Mouse (Mus musculus) liver (tissue): ENCODE results near the gene Aco2.

Experiments
- DNase-seq: peaks from one replicate; pipeline ENCODE4 v3.0.0-alpha.2; 2020; ENCODE audit warnings: mixed read lengths

The Aco2 gene

DNA sequence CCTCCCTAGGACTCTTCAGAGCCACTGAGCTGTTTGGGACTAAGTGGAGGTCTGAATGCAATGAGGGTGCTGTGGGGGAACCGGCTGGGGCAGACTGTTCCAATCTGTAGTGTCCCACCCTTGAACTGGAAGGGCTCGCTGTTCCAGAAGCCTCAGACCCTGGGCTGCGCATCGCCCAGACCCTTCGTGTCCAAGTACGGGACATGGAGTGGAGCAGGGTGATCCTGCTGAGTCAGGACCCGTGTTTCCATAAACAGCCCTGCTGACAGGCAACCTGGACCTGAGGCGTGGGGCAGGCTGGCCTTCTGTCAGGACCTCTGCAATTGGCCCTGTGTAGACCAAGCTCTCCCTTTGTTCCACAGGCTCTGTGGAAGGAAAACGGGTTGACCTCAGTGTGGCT is 25.4 kb upstream of the Aco2 start:
- no peak for DNase-seq

DNA sequence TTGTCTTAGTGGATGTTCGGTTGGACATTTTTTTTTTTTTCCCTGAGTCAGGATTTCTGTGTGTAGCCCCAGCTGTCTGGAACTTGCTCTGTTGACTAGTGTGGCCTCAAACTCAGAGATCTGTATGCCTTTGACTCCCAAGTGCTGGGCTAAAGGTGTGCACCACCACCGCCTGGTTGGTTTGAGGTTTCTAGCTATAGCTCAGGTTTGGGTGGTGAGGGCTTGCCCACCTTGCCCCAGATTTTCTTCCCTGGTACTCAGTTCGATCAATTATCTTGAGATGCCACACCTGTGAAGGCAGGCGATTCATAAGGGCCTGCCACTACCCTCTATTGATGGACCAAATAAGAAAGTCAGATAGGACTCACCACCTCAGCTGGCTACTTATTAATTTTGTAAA is 24.9 kb upstream of the Aco2 start:
- no peak for DNase-seq

DNA sequence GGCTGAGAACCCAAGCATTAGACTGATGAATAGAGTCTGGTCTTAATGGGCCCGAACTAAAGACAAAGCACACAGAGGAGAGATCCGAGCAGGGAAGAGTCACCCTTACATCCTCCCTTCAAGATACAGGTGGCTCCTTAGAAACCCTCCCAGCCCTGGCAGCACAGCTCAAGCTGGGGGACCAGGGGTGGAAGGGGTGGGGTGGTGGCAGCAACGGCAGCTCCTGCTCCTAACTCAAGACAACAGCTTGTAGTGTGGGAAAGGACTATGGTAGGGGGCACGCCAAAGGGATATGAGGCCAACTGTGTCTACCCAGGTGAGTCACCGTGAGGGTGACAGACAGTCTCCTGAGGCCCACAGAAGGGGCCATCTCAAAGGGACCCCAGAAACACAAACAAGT is 24.2 kb upstream of the Aco2 start:
- DNase-seq: no peak

DNA sequence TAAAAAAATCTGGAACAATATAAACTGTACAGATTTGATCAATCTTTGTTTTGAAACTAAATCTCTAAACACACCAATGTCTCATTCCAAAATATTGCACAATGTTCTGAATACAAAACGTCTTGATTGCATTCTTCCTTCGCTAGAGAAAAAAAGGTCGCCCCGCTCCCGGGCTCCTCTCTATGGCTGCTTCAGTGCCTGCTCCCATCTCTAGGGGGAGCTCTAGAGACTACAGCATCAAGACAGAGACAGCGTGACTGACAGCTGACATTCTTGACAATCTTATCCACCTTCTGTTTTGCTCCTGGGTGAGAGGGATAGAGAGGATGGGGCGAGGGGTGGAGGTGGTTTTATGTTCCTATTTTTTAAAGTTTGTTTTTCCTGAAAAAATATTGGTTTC is 23.8 kb upstream of the Aco2 start:
- DNase-seq: peak; percentile 76

DNA sequence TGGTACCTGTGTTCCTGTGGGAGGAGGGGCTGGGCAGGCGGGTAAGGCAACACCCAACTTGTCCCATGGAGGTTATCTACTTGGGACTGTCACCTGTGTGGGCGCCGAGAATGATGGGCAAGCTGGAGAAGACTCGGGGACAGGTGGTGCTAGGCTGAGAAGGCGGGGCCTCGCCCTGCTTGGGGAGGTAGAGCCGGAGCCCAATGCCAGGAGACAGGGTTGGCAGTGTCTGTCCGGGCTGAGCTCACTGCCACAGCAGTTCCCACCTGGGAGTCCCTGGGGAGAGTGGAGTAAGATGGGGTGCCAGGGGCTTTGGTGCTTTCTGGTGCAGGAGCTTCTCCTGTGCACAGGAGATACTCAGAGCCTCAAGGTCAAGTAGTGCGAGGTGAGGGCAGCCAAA is 23.0 kb upstream of the Aco2 start:
- DNase-seq: no peak

DNA sequence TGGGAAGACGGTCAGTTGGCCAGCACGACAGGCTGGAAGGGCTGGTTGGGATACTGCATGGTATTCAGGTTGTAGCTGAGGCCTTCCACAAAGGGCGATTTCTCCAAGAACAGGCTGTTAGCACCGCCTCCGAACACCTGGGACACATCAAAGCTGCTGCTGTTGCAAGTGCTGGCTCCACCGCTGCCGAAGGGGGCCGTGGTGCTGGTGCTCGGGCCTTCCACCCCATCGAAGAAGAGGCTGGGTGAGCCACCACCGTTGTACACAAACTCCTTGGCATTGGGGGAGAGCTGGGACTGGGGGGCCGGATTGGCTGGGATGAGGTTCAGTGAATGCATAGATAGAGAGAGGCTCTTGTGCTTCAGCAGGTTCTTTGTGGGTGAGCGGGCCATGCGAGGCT is 21.4 kb upstream of the Aco2 start:
- DNase-seq: no peak

DNA sequence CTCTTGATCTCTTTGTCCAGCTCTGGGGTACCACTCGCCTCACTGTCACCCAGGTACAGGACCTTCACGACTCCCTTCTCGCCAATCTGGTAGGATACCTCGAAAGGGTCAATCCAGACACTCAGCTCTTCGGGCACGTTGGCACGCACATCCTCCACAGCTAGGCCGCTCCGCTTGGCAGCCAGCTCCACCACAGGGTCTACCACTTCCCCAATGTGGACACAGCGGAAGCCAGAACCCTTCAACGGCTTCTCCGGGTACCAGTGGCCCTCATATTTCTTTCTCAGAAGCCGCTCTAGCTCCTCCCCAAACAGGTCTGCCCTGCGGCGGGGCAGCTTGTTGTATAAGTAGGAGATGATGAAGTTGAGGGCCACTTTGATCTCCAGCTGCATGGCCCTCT is 20.7 kb upstream of the Aco2 start:
- DNase-seq: no peak

DNA sequence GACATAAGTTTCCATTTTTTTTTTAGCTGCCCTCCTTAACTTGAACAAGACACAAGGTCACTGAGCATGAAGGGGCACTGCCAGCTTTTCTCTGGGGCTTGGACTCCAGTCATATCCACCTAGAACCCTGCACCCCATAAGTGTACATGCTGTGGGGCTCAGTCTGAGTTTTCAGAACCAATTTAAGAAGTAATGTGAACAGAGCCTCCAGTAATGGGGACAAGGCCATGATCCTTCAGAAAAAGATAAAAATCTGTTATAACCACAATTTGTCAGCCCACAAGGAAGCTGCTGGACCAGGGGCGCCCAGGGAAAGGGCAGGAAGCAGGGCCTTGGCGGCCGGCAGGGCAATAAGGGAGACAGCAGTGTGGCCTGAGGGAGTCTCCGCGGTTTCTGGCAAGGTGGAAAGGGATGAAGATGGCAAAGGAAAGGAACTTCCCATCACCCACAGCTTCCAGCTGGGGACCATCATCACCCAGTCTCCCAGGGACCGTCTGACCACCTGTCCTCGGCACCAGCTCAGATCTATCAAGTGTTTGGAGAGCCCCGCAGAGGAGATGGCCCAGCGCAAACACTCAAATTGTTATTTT is 19.6 kb upstream of the Aco2 start:
- DNase-seq: no peak

DNA sequence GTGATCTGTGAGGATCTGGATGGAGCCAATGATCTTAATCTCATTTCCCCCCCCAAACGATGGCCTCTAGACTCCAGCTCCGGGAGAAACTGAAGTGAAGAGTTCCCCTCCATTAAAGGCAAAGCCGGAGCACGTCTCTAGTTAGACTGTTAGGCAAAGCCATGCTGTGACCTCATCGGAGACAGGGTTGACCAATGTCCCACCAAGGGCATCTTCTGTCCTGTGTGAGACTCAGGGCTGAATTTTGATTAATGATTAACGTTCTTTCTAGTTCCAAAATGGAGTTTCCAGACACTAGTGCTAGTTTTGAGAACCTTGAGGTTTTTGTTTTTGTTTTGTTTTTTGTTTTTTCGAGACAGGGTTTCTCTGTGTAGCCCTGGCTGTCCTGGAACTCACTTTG is 19.0 kb upstream of the Aco2 start:
- DNase-seq: no peak

DNA sequence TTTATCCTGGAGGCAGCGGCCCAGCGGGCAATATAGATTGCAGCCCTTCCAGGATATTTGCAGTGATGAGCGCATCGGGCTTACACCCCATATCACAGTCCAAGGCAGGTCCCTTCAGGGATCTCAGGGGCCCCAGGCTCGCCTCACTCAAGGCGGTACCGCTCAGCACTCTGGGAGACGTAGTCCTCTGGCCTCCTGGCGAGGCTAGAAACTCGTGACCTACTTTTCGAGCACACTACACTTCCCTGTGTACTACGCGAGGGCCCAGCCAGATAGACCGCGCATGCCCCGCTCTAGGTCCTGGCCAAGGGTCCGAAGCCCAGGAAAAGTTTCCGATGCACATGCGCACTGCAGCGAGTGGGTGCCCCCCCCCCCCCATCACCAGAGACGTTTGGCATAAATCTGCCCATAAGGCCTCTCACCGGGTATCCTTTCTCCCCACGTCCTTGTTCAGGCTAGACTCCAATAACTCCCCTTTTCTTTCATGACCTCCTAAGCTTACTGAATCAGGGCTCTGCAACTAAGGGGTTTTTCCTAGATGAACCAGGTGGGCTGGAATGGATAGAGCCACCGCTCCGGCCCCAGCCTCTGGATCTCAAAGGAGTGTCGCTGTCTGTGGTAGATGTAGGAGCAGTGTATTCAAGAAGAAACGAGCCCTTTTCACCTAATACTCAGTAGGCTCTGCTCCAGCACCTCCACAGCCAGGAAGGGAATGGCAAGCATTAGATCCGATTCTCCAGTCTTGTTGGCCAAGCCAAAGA is 15.9 kb upstream of the Aco2 start:
- DNase-seq: peak; percentile 91

DNA sequence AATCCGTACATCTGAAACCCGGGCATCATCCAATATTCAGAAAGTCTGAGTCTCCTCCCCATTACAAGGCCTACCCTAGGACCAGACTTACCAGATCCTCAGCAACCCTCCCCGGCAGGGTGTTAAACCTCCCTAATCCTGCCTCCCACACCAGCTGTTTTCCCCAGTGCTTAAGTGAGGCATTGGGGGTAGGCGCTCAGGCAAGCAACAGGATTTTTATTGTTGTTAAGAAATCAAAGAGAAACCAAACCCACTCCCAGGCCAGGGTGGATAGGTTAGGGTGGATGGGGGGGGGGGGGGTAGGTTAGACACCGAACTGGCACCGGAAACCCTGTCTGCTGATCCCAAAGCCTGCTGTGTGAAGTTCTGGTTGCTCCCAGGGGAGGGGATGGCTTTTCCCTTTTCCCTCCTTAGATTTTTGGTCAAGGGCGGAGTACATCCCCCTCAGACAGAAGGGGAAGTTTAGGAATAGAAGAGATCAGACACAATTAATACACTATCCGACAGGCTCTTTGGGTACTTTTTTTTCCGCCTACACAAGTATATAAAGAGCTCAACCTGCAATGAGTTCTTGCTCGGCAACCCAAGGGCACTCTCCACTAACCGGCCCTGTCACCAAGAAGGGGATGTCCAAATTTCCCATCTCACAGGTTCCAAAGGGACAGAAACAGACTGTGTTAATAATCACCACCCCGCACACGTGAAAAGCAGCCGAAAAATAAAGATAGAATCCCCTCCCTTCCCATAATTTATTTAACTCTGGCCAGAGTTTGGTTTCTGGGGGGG is 15.0 kb upstream of the Aco2 start:
- peak; percentile 33 for DNase-seq

DNA sequence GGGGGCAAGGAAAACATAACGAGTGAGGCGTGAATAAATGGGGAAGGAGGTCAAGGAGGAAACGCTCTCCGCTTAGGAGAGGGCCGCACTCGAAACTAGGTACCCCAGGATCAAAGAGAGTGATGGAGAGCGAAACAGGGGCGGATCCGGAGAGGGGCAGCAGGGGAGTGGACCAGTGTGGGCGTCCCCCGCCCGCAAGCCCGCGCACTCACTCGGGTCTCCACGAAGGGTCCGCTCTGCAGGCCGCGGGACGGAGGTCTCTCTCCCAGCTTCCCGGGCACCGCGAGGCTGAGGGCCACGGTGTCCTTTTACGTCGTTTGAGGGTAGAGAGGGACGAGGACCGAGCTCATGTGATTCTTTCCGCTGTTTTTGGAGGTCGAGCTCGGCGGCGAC is 14.4 kb upstream of the Aco2 start:
- peak; percentile 72 for DNase-seq

DNA sequence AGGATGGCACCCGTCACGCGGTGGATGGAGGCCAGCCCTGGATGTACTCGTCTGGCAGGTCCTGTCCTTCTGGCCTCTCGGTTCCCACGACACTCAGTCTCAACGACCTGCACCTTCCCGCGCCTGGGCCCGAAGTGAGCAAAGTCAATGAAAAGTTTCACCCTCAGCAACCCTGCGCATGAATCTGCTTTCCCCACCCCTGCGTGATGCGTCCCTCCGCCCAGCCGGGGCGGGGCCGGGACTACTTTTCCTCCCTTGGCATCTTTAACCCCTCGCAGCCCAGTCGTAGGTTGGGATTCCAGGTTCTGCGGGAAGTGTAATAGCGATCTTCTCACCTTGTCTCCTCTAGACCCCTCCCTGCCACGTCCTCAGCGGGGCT is 14.0 kb upstream of the Aco2 start:
- DNase-seq: peak; percentile 93

DNA sequence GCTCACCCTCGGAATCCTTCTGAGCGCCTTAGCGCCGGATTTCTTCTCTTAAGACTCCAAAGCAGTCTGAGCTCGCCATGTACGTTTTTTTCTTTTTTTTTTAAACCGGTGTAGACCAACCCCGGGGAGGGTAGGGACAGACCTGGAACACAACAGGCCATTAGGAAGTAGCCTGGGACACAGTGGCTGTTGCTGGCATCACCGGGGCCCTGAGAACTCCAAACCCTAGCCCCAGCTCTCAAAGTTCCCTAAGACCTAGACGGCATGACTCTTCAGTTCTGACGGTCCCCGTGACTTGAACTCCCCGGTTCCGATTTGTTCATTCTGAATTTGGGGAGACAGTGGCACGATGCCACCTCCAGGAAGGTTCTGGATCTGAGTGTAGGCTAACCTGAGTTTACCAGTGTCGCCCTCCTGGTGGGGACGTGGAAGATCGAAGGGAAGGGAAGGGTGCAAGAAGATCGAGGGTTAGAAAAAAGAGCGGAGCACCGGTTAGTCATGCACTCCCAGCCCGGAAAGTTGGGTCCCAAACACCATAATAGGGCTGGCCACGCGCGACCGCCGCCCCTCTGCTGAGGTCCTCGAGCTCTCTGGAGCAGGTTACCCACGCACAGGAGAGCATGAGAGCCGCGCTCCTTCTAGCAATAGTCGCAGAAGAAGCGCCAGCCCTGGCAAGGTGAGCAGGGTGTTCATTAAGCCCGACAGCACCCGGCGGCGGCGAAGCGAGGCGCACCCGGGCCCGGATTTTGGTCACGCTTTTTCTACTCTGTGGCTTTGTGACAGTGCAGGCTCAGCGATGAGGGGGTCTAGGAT is 13.4 kb upstream of the Aco2 start, which contains the start of gene Tob2:
Gene Tob2 (minus strand): TSS at position 280 of the 813 bp plus-strand sequence.
- peak; percentile 69 for DNase-seq

DNA sequence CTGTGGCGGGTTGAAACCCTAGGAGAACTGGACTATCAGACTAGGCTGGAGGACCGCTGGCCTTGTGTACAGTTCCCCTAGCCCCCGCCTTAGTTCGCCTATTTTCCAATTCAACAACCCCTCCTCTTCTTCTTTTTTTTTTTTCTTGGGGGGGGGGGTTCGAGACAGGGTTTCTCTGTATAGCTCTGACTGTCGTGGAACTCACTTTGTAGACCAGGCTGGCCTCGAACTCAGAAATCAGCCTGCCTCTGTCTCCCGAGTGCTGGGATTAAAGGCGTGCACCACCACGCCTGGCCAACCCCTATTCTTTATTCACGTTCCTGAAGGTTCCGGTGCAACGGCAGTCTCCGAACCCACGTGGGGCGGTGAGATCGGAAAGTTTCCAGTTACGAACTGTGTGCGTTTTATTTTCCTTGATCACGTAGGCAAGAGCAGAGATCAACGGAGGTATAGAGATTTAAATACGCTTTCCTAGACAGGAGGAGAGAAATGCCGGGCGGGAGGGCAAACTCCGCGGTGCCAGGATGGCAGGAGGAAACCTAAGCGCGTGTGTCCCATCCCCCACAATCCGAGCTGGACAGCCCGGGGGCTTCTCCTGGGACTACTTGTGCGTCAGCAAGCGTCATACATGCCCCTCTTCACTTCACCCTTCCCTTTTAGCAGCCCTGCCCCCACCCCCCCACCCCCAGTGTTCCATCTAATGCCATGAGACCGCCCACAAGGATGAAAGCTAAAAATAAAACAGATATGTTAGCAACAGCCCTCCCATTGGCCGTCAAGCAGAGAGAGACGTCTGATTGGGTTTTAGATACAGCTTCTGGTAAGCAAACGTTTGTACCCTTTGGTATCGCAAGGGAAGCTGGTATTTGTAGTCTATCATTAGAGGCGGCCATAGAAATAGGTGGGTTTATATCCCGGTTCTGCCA is 12.5 kb upstream of the Aco2 start:
- peak; percentile 86 for DNase-seq

DNA sequence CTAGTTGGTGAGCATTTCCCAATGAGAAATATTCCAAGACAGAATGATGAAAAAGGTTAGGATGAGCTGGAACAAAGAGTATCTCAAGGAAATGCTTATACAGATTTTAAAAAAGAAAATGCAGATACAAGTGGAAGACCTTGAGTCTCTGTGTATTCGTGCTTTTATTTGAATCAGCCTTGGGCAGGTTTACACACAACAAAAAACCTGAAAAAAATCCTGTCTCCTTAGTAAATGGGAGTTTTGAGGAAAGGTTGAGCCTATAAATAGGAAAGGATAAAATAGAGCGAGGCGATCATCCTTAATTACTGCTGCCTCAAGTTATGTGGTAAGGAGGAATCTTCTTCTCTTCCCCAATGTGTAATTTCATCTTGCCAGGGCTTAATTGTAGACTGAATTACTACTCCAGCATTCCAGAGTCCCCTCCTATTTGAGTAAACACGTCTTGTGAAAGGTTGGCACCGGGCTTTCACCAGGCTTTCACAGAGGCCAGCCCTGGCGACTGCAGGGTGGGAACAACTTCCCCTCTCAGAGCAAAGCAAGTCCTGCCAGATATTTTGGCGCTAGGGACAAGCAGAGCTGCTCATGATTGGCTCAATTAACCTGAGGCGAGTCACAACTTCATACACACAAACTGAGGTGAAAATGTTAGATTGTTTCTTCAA is 11.5 kb upstream of the Aco2 start:
- DNase-seq: no peak

DNA sequence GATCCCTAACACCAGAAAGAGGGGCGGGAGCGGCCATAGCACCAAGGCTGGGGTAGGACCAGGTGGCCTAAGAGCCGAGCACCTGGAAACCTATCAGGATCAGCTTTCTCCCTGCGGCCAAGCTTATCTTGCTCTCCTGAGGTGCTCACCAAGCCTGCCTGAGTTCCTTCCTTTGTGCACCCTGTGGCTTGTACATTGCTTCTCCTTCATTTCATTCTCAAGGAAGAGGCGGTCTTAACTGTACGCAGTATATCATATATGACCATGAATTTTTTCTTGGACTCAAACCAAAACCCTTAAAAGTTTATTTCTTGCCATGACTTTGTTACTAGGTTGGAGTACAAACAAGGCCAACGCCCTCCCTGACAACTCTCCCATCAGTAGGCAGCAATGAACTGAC is 7.9 kb upstream of the Aco2 start:
- no peak for DNase-seq

DNA sequence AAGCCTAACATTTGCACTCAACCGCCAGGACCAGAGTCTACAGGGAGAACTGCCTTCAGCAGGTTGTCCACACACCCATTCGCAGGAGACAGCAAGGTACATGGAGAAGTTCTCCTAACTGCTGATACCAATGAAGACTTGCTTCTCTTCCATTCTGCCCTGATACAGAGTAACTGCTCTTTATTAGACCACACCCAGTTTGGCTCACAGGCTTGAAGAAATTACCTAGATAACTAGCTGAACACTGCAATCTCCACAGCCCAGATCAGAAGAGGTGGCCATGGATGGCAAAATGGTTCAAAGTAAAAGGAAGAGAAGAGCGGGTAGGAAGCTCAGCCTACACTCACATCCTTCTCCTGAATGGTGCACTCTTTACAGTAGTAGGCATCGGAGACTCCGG is 2.1 kb upstream of the Aco2 start:
- DNase-seq: no peak

DNA sequence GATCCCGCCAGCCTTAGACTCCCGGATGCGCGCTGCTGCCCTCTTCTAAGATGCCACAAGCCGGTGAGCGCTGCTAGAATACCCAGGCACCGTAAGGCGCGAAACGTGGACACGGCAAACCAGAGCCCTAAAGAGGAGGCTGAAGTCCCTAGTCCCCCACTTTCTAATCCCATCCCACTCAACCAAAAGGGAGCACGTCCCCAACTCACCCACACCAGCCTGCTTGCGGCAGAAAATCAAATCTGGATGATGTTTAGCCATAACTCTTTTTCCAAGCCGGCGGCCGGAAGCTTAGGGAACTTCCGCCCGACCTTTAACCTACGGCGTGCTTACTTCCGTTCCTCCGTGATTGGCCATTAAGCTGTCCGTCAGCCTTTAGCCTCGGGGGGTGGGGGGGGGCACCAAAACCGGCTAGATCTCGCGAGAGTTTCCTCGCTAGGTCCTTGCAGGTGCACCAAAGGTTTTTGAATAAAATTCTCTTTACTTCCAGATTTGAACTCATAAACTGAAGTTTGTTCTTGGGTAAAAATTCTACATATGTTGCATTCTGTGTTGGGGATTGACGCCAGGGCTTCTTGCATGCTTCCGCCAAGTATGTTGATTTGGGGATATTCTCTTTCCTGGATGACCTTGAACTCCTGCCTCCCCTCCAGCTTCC is 376 bp upstream of the Aco2 start, which contains the start of gene Phf5a:
Gene Phf5a (minus strand): TSS at position 308 of the 658 bp plus-strand sequence.
- DNase-seq: peak; percentile 95

DNA sequence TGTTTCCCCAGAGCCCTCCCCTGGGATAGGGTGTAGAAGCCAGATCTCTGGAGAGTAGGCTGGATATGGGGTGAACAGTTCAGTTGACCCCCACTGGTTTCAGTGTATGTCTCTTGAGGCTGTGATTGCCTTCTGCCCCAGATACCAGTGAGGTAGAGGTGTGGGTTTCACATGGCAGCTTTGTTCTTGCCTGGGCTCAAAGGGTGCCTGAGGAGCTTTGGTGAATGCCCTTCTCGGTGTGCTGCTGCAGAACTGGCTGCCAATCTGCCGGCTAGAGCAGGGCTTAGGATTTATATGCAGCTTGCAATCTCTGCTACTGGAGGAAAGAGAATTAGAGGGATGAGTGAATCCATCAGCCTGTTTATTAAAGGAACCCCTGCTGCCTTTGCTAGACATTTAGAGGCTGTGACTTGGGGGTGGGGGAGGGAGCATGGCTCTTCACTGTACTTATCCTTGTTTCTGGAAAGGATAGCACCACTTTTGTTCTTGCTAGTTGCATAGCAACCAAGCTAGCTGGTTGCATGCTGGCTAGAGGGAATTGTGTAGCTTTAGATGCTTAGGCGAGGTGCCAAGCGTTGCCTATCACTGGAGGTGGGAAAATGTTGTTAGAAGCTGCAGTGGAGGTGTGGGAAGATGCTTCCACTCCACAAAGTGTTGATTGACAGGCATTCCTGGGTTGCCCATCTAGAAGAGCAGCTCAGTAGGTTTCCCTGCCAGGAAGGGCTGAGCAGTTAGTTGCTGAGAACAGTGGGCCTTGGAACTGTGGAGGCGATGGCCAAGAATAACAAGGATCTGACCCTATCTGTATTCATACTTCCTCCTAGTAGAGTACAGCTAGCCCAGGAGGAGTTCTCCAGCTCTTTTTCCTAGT is 7.7 kb downstream of the Aco2 start:
- DNase-seq: no peak
